Comparison of ENCODE assay signal across 24 mouse cellular contexts in the genomic region with DNA sequence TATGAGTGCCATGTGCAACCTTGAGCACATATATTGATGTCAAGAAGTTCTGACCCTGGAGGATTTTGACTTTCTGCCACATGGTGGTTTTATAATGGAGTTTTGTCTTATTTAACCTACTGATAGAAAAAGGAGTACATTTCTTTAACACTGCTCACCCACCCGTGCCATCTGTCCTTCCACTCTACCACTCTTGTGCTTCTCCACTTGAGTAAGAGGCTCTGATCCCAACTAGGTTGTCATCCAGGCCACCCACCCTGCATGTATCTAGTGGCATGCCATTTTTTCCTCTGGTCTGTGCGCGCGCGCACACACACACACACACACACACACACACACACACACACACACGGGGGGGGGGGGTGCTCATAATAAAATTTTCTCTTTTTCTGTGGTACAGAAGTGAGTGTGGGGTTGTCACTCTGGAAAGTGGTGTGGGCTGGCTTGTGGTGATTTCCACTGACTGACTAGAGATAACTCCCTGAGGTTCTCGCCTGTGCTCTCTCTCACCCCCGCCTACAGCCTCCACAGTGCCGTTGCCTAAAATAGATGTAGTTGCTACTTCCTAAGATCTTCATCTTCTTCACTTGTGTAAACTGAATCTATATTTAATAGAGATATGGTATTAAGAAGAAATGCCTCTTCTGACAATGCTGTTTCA. TPM values are rescaled to one million over a fixed set of nuclear protein-coding genes. Genes with fewer than 3 reads are reported as not detected.
A peak's percentile ranks its signal among the peaks of the same experiment; 100 is the strongest.
DNase-seq lines count a peak whose midpoint lies in the region; ATAC-seq lines count a peak whose summit lies in the region.
"Had no signal": no experiment of that assay in that cellular context is flagged by ENCODE, and none has a peak within 500 bp of the region (broad histone marks: within the 10 kb centered on the region; RNA-seq: fewer than 3 reads in every experiment).

No protein-coding gene starts in this region.

- no peaks in the 10 kb centered on the region for H3K4me1 ChIP-seq in kidney, embryonic 15.5 days
- H3K4me1 ChIP-seq: embryonic facial prominence, embryonic 12.5 days; heart, embryonic 15.5 days; hindbrain, embryonic 13.5 days had no signal

- H3K27ac ChIP-seq in kidney, embryonic 15.5 days, result no peak overlapping the region
- H3K27ac ChIP-seq: embryonic facial prominence, embryonic 12.5 days; heart, adult 2 months; heart, embryonic 15.5 days; hindbrain, embryonic 13.5 days; hindbrain, postnatal 0 days had no signal

- 83% methylated on average over 9 of the region's 9 CpGs for WGBS in kidney, embryonic 15.5 days

- H3K9me3 ChIP-seq in kidney, embryonic 15.5 days (replicated peaks), result no peaks in the 10 kb centered on the region
- H3K9me3 ChIP-seq: embryonic facial prominence, embryonic 12.5 days; heart, embryonic 15.5 days; hindbrain, embryonic 13.5 days had no signal

- no peaks in the 10 kb centered on the region for H3K36me3 ChIP-seq in kidney, embryonic 15.5 days
- H3K36me3 ChIP-seq: embryonic facial prominence, embryonic 12.5 days; G1E; heart, embryonic 15.5 days; hindbrain, embryonic 13.5 days had no signal

- no peaks in the 10 kb centered on the region for H3K27me3 ChIP-seq in kidney, embryonic 15.5 days
- H3K27me3 ChIP-seq: embryonic facial prominence, embryonic 12.5 days; heart, embryonic 15.5 days; hindbrain, embryonic 13.5 days had no signal

- H3K9ac ChIP-seq in kidney, embryonic 15.5 days, result no peak overlapping the region
- H3K9ac ChIP-seq: embryonic facial prominence, embryonic 12.5 days; heart, embryonic 15.5 days; hindbrain, embryonic 13.5 days had no signal

- H3K4me2 ChIP-seq in kidney, embryonic 15.5 days, result no peak overlapping the region
- H3K4me2 ChIP-seq: embryonic facial prominence, embryonic 12.5 days; heart, embryonic 11.5 days; heart, embryonic 15.5 days; hindbrain, embryonic 13.5 days had no signal

- peak; percentile 59 for ATAC-seq in activated CD4-positive, CD25-positive, alpha-beta regulatory T cell, adult 4 months
- peak; percentile 56 for ATAC-seq in megakaryocyte, adult 5-6 weeks (ENCODE audit: poor library complexity, severe bottlenecking)
- no peak for ATAC-seq in kidney, embryonic 15.5 days (replicated peaks; ENCODE audit: low FRiP score)
- ATAC-seq: forebrain, embryonic 16.5 days; hindbrain, postnatal 0 days had no signal

- DNase-seq in frontal cortex, adult 2 months (ENCODE audit: extremely low spot score in 1 of 2, low spot score in 1 of 2), result peak; percentile 24 to 41
- DNase-seq in frontal cortex, postnatal 25 days (ENCODE audit: low spot score in 2 of 2), result no peak
- peak; percentile 17 for DNase-seq in CD4-positive helper T cell, adult 2 months (ENCODE audit: low read depth, low spot score)
- no peak for DNase-seq in lung, postnatal 4 days
- no peak for DNase-seq in layer of hippocampus, postnatal 10 days (ENCODE audit: low spot score in 2 of 2)
- DNase-seq: adrenal gland, postnatal 10 days; cerebellum, adult 11-12 months; cerebellum, adult 9-10 months; cerebellum, postnatal 25 days; gastrocnemius, postnatal 14 days; heart, adult 2 months; heart, postnatal 14 days had no signal

- no peak overlapping the region for H3K4me3 ChIP-seq in kidney, embryonic 15.5 days (replicated peaks)
- H3K4me3 ChIP-seq: embryonic facial prominence, embryonic 12.5 days; heart, adult 2 months; heart, embryonic 15.5 days; hindbrain, embryonic 13.5 days had no signal

RNA-seq across cellular contexts. Expression of a gene that starts 26.7 kb away (rescaled TPM):
- polyA plus RNA-seq in frontal cortex, adult 2 months (2012; rRNA removed), result 2.5 and 3.2 TPM in 2 replicates
- 1 to 10 TPM; 2.5 to 3.2 TPM for polyA plus RNA-seq in activated CD4-positive, CD25-positive, alpha-beta regulatory T cell, adult 4 months (2017; shearing (Covaris generic))
- total RNA-seq in megakaryocyte, adult 5-6 weeks (2015), result 1.8 and 3.9 TPM in 2 replicates
- total RNA-seq in megakaryocyte, adult 5-6 weeks (2017), result 4.2 and 5.7 TPM in 2 replicates
- polyA plus RNA-seq in kidney, embryonic 15.5 days (2015; fragmentation: Nextera tagmentation; extraction: Ambion mirVana), result not detected in 2 replicates
- under 1 TPM; 0.31 to 0.50 TPM for total RNA-seq in layer of hippocampus, postnatal 10 days (2021)
- total RNA-seq: adrenal gland, postnatal 10 days; adrenal gland, postnatal 4 days; G1E; gastrocnemius, postnatal 14 days; heart, adult 2 months; heart, postnatal 14 days had no signal
- polyA plus RNA-seq: C2C12; G1E; heart, embryonic 11.5 days; heart, embryonic 15.5 days had no signal

Comparison
In these comparisons a context has a peak if more than half of its experiments do, and no peak if none do; other contexts are left out.
1. DNase-seq: peak in frontal cortex, adult 2 months (2 of 2) and CD4-positive helper T cell, adult 2 months (single experiment); none in frontal cortex, postnatal 25 days (0 of 2), lung, postnatal 4 days (0 of 2) and layer of hippocampus, postnatal 10 days (0 of 2).